Mouse (Mus musculus) G1E (cell line): Measurements from ENCODE around the gene Hspa2.

Experiments
- CTCF ChIP-seq: IDR thresholded peaks from 2 replicates; pipeline ENCODE4 v1.5.1; 2012; ENCODE audit warnings: low read depth, low read length, inconsistent platforms, mixed read lengths
- GATA1 ChIP-seq: IDR thresholded peaks from 2 replicates; pipeline ENCODE4 v1.6.1; 2012; ENCODE audit warnings: borderline replicate concordance, low read length, inconsistent platforms, mixed read lengths
- GATA2 ChIP-seq: IDR thresholded peaks from 2 replicates; pipeline ENCODE4 v1.6.1; 2012; ENCODE audit warnings: low read depth, low read length, inconsistent platforms, borderline replicate concordance
- TAL1 ChIP-seq: conservative IDR thresholded peaks from 2 replicates; pipeline ENCODE4 v1.6.1; 2012; ENCODE audit warnings: low read depth, low read length, inconsistent platforms, mixed read lengths

DNA sequence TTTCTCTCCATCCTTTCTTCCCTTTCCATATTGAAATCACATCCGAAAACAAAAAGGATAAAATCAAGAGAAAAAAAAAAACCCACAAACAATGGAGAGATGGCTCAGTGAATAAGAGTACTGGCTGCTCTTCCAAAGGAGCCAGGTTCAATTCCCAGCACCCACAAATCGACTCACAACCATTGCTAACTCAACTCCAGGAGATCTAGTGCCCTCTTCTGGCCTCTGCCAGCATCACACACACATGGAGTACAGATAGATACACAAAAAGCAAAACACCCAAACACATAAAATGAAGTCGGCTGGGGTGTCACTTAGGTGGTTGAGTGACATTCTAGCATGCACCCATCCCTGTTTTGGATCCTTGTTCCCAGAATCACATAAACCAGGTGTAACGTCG is 14.4 kb downstream of the Hspa2 start:
- no peak for TF ChIP-seq CTCF
- TF ChIP-seq TAL1, result no peak
- no peak for TF ChIP-seq GATA1
- no peak for TF ChIP-seq GATA2
